In the genomic region with DNA sequence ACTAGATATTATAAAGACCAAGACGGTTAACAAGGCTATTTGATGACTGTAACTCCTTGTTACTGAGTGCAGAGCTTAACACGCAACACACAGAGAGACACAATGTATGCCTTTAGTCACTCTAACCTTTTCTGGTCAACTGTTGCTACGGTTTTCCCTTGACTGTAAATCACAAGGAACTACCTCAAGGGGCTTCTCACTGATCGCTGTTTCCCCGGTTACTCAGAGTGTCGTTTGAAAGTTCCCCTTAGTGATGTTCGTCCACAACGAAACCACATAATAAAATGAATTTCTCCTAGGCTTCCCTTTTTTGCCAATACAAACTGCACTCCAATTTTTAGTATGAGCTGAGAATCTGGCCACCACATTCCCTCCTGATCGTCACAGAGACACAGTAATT, we compare ENCODE assay signal across 10 mouse cellular contexts.
DNase-seq lines count a peak whose midpoint lies in the region; ATAC-seq and TF ChIP-seq lines count a peak whose summit lies in the region.
"Had no signal": no experiment of that assay in that cellular context is flagged by ENCODE, and none has a peak within 500 bp of the region (broad histone marks: within the 10 kb centered on the region; RNA-seq: fewer than 3 reads in every experiment).

No protein-coding gene starts in this region.

- no peak for DNase-seq in heart, embryonic 10.5 days (ENCODE audit: low spot score)
- DNase-seq in heart, adult 11 months, result no peak
- DNase-seq in midbrain, embryonic 11.5 days (ENCODE audit: low spot score, missing footprints), result no peak
- no peak for DNase-seq in limb, embryonic 14.5 days (ENCODE audit: low spot score)
- DNase-seq in stomach, postnatal 0 days (ENCODE audit: low spot score), result no peak
- no peak for DNase-seq in kidney, postnatal 10 days
- DNase-seq: cerebellum, postnatal 25 days had no signal

- no peaks in the 10 kb centered on the region for H3K27me3 ChIP-seq in heart, embryonic 10.5 days (ENCODE audit: insufficient read depth, poor library complexity, severe bottlenecking)
- peaks cover 5% of the 10 kb centered on the region; the same call in 1 of the 2 replicates for H3K27me3 ChIP-seq in midbrain, embryonic 13.5 days
- H3K27me3 ChIP-seq in midbrain, embryonic 11.5 days (ENCODE audit: control insufficient read depth, insufficient read depth, low read length), result no peaks in the 10 kb centered on the region
- H3K27me3 ChIP-seq in limb, embryonic 14.5 days (ENCODE audit: control insufficient read depth, insufficient read depth, low read length), result no peaks in the 10 kb centered on the region; the same call in 1 of the 2 replicates
- no peaks in the 10 kb centered on the region for H3K27me3 ChIP-seq in stomach, postnatal 0 days (ENCODE audit: control insufficient read depth, insufficient read depth, low read length)

- 48% methylated on average over 9 of the region's 9 CpGs for WGBS in heart, embryonic 10.5 days
- 39% methylated on average over 9 of the region's 9 CpGs for WGBS in midbrain, embryonic 13.5 days
- 60% methylated on average over 9 of the region's 9 CpGs for WGBS in midbrain, embryonic 11.5 days
- 26% methylated on average over 9 of the region's 9 CpGs for WGBS in limb, embryonic 14.5 days
- WGBS in stomach, postnatal 0 days, result 32% methylated on average over 9 of the region's 9 CpGs

- peaks cover 52% of the 10 kb centered on the region for H3K4me1 ChIP-seq in heart, embryonic 10.5 days
- peaks cover 61% of the 10 kb centered on the region for H3K4me1 ChIP-seq in midbrain, embryonic 13.5 days (replicated peaks)
- peaks cover 36% of the 10 kb centered on the region for H3K4me1 ChIP-seq in midbrain, embryonic 11.5 days (ENCODE audit: control insufficient read depth, insufficient read depth, low read length)
- H3K4me1 ChIP-seq in limb, embryonic 14.5 days (ENCODE audit: control insufficient read depth, insufficient read depth, low read length), result peaks cover 40% of the 10 kb centered on the region
- H3K4me1 ChIP-seq in stomach, postnatal 0 days (replicated peaks; ENCODE audit: control insufficient read depth, insufficient read depth), result peaks cover 11% of the 10 kb centered on the region

- ATAC-seq in midbrain, embryonic 13.5 days, result no peak
- ATAC-seq in midbrain, embryonic 11.5 days (ENCODE audit: low FRiP score), result no peak
- no peak for ATAC-seq in limb, embryonic 14.5 days (ENCODE audit: low FRiP score, low read depth)
- ATAC-seq in stomach, postnatal 0 days (ENCODE audit: low FRiP score, low TSS enrichment), result no peak
- ATAC-seq in inflammation-experienced regulatory T-cells, adult 6 months, result no peak
- ATAC-seq: activated CD4-positive, CD25-positive, alpha-beta regulatory T cell, adult 4 months had no signal

- 0 out of 2 replicates have a peak overlapping the region, but pooled peaks have one; percentile 7 for H3K9ac ChIP-seq in midbrain, embryonic 13.5 days (replicated peaks)
- H3K9ac ChIP-seq in midbrain, embryonic 11.5 days (ENCODE audit: low read length), result no peak overlapping the region
- peak overlapping the region; percentile 43; the same call in 1 of the 2 replicates for H3K9ac ChIP-seq in limb, embryonic 14.5 days (ENCODE audit: low read depth, low read length, severe bottlenecking)
- H3K9ac ChIP-seq in stomach, postnatal 0 days (ENCODE audit: low read length), result peak overlapping the region; percentile 1; the same call in 1 of the 2 replicates

- peak overlapping the region; percentile 24; the same call in 1 of the 2 replicates for H3K4me3 ChIP-seq in heart, embryonic 10.5 days
- peak overlapping the region; percentile 21 for H3K4me3 ChIP-seq in midbrain, embryonic 13.5 days (replicated peaks)
- no peak overlapping the region for H3K4me3 ChIP-seq in midbrain, embryonic 11.5 days (ENCODE audit: low read depth, low read length)
- H3K4me3 ChIP-seq in limb, embryonic 14.5 days (replicated peaks; ENCODE audit: low read length), result peak overlapping the region; percentile 31
- no peak overlapping the region for H3K4me3 ChIP-seq in stomach, postnatal 0 days (ENCODE audit: low read depth, low read length)

- H3K9me3 ChIP-seq in heart, embryonic 10.5 days, result no peaks in the 10 kb centered on the region
- no peaks in the 10 kb centered on the region for H3K9me3 ChIP-seq in midbrain, embryonic 13.5 days
- no peaks in the 10 kb centered on the region for H3K9me3 ChIP-seq in midbrain, embryonic 11.5 days (ENCODE audit: control insufficient read depth, low read length)
- H3K9me3 ChIP-seq in limb, embryonic 14.5 days (ENCODE audit: control insufficient read depth, low read length), result no peaks in the 10 kb centered on the region
- no peaks in the 10 kb centered on the region for H3K9me3 ChIP-seq in stomach, postnatal 0 days (ENCODE audit: control insufficient read depth, low read length)

- TF ChIP-seq CTCF in stomach, postnatal 0 days (IDR thresholded peaks at IDR 0.05; ENCODE audit: low read depth), result no peak

- peak overlapping the region; percentile 46 for H3K4me2 ChIP-seq in midbrain, embryonic 13.5 days (replicated peaks)
- no peak overlapping the region; the same call in 1 of the 2 replicates for H3K4me2 ChIP-seq in midbrain, embryonic 11.5 days
- H3K4me2 ChIP-seq in limb, embryonic 14.5 days (replicated peaks; ENCODE audit: low read depth, low read length, severe bottlenecking), result peak overlapping the region; percentile 52
- peak overlapping the region; percentile 54 for H3K4me2 ChIP-seq in stomach, postnatal 0 days (replicated peaks; ENCODE audit: low read depth)

- no peaks in the 10 kb centered on the region for H3K36me3 ChIP-seq in heart, embryonic 10.5 days
- no peaks in the 10 kb centered on the region for H3K36me3 ChIP-seq in midbrain, embryonic 13.5 days
- no peaks in the 10 kb centered on the region for H3K36me3 ChIP-seq in midbrain, embryonic 11.5 days (ENCODE audit: control insufficient read depth, insufficient read depth, low read length)
- H3K36me3 ChIP-seq in limb, embryonic 14.5 days (ENCODE audit: control insufficient read depth, insufficient read depth, low read length), result no peaks in the 10 kb centered on the region
- H3K36me3 ChIP-seq in stomach, postnatal 0 days (ENCODE audit: control insufficient read depth, insufficient read depth, low read length), result no peaks in the 10 kb centered on the region

- no peak for TF ChIP-seq POLR2A in limb, embryonic 14.5 days (IDR thresholded peaks at IDR 0.05; ENCODE audit: borderline replicate concordance, extremely low read depth, insufficient read depth, insufficient read length)

- TF ChIP-seq EP300 in stomach, postnatal 0 days (optimal IDR thresholded peaks at IDR 0.05), result no peak

- H3K27ac ChIP-seq in heart, embryonic 10.5 days, result peak overlapping the region; percentile 22; the same call in 1 of the 2 replicates
- peak overlapping the region; percentile 26; the same call in 1 of the 2 replicates for H3K27ac ChIP-seq in midbrain, embryonic 13.5 days
- no peak overlapping the region for H3K27ac ChIP-seq in midbrain, embryonic 11.5 days (ENCODE audit: low read depth, low read length)
- no peak overlapping the region for H3K27ac ChIP-seq in limb, embryonic 14.5 days (replicated peaks; ENCODE audit: low read depth, low read length)
- peak overlapping the region; percentile 45 for H3K27ac ChIP-seq in stomach, postnatal 0 days (replicated peaks)

Comparison
In these comparisons a context has a peak if more than half of its experiments do, and no peak if none do; other contexts are left out.
1. H3K27ac ChIP-seq: peak in heart, embryonic 10.5 days (single experiment), midbrain, embryonic 13.5 days (single experiment) and stomach, postnatal 0 days (single experiment); none in midbrain, embryonic 11.5 days (single experiment) and limb, embryonic 14.5 days (single experiment).
2. H3K4me3 ChIP-seq: peak in heart, embryonic 10.5 days (single experiment), midbrain, embryonic 13.5 days (single experiment) and limb, embryonic 14.5 days (single experiment); none in midbrain, embryonic 11.5 days (single experiment) and stomach, postnatal 0 days (single experiment).